Mouse (Mus musculus) heart, embryonic 14.5 days (tissue): ENCODE measurements around the gene Cgnl1. TPM values are rescaled to one million over a fixed set of nuclear protein-coding genes. Genes with fewer than 3 reads are reported as not detected.
A peak's percentile ranks its signal among the peaks of the same experiment; 100 is the strongest.

Source experiments
- ATAC-seq: fragments of 200-750 bp; cut with Nextera tagmentation; 2 replicates; pipeline ENCODE4 v1.8.0; 2017; ENCODE audit warnings: low read depth, moderate TSS enrichment; ENCODE audit not compliant: insufficient number of reproducible peaks, insufficient read depth, low FRiP score
- H3K27ac ChIP-seq, 2 experiments: fragments of 200-500 bp in 1 of 2; fragments of 300-500 bp in 1 of 2; sonication (generic) in 1 of 2; replicated peaks in 1 of 2; 2 replicates each; pipeline ENCODE4 v1.5.1; 2012 to 2014; ENCODE audit warnings: low read depth in 2 of 2, low read length in 2 of 2, control low read depth in 1 of 2, mild to moderate bottlenecking in 1 of 2, mixed read lengths in 1 of 2; ENCODE audit not compliant: control insufficient read depth in 1 of 2, insufficient read depth in 1 of 2
- H3K27me3 ChIP-seq: fragments of 300-500 bp; sonication (generic); 2 replicates; pipeline ENCODE4 v1.6.1; 2014; ENCODE audit warnings: mild to moderate bottlenecking, low read length, control low read depth; ENCODE audit not compliant: control insufficient read depth, insufficient read depth
- H3K36me3 ChIP-seq: fragments of 300-500 bp; sonication (generic); 2 replicates; pipeline ENCODE4 v1.6.1; 2014; ENCODE audit warnings: mild to moderate bottlenecking, control low read depth, low read length, mixed read lengths; ENCODE audit not compliant: control insufficient read depth, insufficient read depth
- H3K4me1 ChIP-seq, 2 experiments: fragments of 200-500 bp in 1 of 2; fragments of 300-500 bp in 1 of 2; sonication (generic) in 1 of 2; 2 replicates each; pipeline ENCODE4 v1.6.1; 2012 to 2014; ENCODE audit warnings: low read length in 2 of 2, control low read depth in 1 of 2, mixed read lengths in 1 of 2; ENCODE audit not compliant: control insufficient read depth in 2 of 2, insufficient read depth in 2 of 2
- H3K4me2 ChIP-seq: fragments of 300-500 bp; sonication (generic); 2 replicates; pipeline ENCODE4 v1.6.1; 2014; ENCODE audit warnings: mild to moderate bottlenecking, low read length
- H3K4me3 ChIP-seq, 2 experiments: fragments of 200-500 bp in 1 of 2; fragments of 300-500 bp in 1 of 2; sonication (generic) in 1 of 2; 2 replicates each; pipeline ENCODE4 v1.5.1; 2012 to 2014; ENCODE audit warnings: low read length in 2 of 2, mild to moderate bottlenecking in 2 of 2, control low read depth in 1 of 2, low read depth in 1 of 2, moderate library complexity in 1 of 2; ENCODE audit not compliant: control insufficient read depth in 1 of 2, insufficient read depth in 1 of 2
- H3K9ac ChIP-seq: fragments of 300-500 bp; sonication (generic); 2 replicates; pipeline ENCODE4 v1.6.1; 2014; ENCODE audit warnings: mild to moderate bottlenecking, low read length
- H3K9me3 ChIP-seq: fragments of 300-500 bp; sonication (generic); 2 replicates; pipeline ENCODE4 v1.6.1; 2016; ENCODE audit warnings: low read length, control low read depth; ENCODE audit not compliant: control insufficient read depth
- WGBS: fragments of 180-500 bp; shearing (Covaris S2); extraction: QIAGEN DNeasy Blood & Tissue Kit; methylation state at CpG from one replicate; pipeline ENCODE4 v1.1.7; 2014; 5-methylcytosine and 5-hydroxymethylcytosine counted together
- polyA plus RNA-seq: library from polyadenylated mRNA; unstranded; fragments of >200 nt; fragmentation: Nextera tagmentation; extraction: Ambion mirVana; gene quantifications from 2 replicates; pipeline ENCODE4 v1.2.1, GENCODE M21; 2014

Gene Cgnl1
- polyA plus RNA-seq, 1 experiment from 2014 or later, result 37.6 TPM

- WGBS, result 66% methylated on average over 5 of the region's 5 CpGs
- Histone ChIP-seq H3K27me3 (no peaks in the 10 kb centered on the region), H3K4me3 (no peak overlapping the region), H3K9ac (no peak overlapping the region), H3K27ac (no peak overlapping the region), H3K36me3 (no peaks in the 10 kb centered on the region), H3K4me2 (no peak overlapping the region), H3K4me1 (peaks cover 4 to 10% of the 10 kb centered on the region in 2 experiments), H3K9me3 (0 out of 2 replicates have a peak, but pooled peaks cover 2% of the 10 kb centered on the region)
- no peak for ATAC-seq
These were observed 28.2 kb upstream of the Cgnl1 start for GRCm38 (mm10) chr9:71799598-71799997.

- 71% methylated on average over 5 of the region's 5 CpGs for WGBS
- ATAC-seq, result no peak
- no peaks in the 10 kb centered on the region for H3K36me3 ChIP-seq
These were observed 26.8 kb upstream of the Cgnl1 start for GRCm38 (mm10) chr9:71798176-71798575.

GRCm38 (mm10) chr9:71777404-71777803, 6.0 kb upstream of the Cgnl1 start:
- peaks cover 0 to 4% of the 10 kb centered on the region in 2 experiments; a peak in 1 of 4 replicates for H3K4me1 ChIP-seq
- peaks cover 3% of the 10 kb centered on the region; the same call in 1 of the 2 replicates for H3K9me3 ChIP-seq
- 91% methylated on average over 3 of the region's 3 CpGs for WGBS
- no peak overlapping the region for H3K4me2 ChIP-seq
- no peak for ATAC-seq
- H3K9ac ChIP-seq, result no peak overlapping the region
- H3K36me3 ChIP-seq, result no peaks in the 10 kb centered on the region
- no peaks in the 10 kb centered on the region for H3K27me3 ChIP-seq
- H3K4me3 ChIP-seq, result no peak overlapping the region
- H3K27ac ChIP-seq, result no peak overlapping the region

More at GRCm38 (mm10) chr9:71798176-71798575, 26.8 kb upstream of the Cgnl1 start:
- no peak overlapping the region for H3K4me2 ChIP-seq
- no peak overlapping the region for H3K4me3 ChIP-seq
- H3K9me3 ChIP-seq, result 0 out of 2 replicates have a peak, but pooled peaks cover 2% of the 10 kb centered on the region
- H3K27ac ChIP-seq, result no peak overlapping the region
- peaks cover 0 to 2% of the 10 kb centered on the region in 2 experiments; a peak in 1 of 4 replicates for H3K4me1 ChIP-seq
- no peak overlapping the region for H3K9ac ChIP-seq
- H3K27me3 ChIP-seq, result no peaks in the 10 kb centered on the region

GRCm38 (mm10) chr9:71776337-71776736, 4.9 kb upstream of the Cgnl1 start:
- peaks cover 0 to 4% of the 10 kb centered on the region in 2 experiments; a peak in 1 of 4 replicates for H3K4me1 ChIP-seq
- H3K4me3 ChIP-seq, result no peak overlapping the region
- H3K9ac ChIP-seq, result no peak overlapping the region
- no peak overlapping the region for H3K27ac ChIP-seq
- WGBS, result 71% methylated on average over 3 of the region's 3 CpGs
- no peak for ATAC-seq
- no peaks in the 10 kb centered on the region for H3K36me3 ChIP-seq
- no peak overlapping the region for H3K4me2 ChIP-seq
- no peaks in the 10 kb centered on the region for H3K27me3 ChIP-seq
- peaks cover 3% of the 10 kb centered on the region; the same call in 1 of the 2 replicates for H3K9me3 ChIP-seq

GRCm38 (mm10) chr9:71773563-71773962, 2.2 kb upstream of the Cgnl1 start:
- ATAC-seq, result no peak
- H3K9me3 ChIP-seq, result peaks cover 3% of the 10 kb centered on the region; the same call in 1 of the 2 replicates
- H3K9ac ChIP-seq, result no peak overlapping the region
- no peaks in the 10 kb centered on the region for H3K27me3 ChIP-seq
- no peak overlapping the region for H3K27ac ChIP-seq
- 66% methylated on average over 9 of the region's 9 CpGs for WGBS
- H3K4me2 ChIP-seq, result no peak overlapping the region
- H3K36me3 ChIP-seq, result no peaks in the 10 kb centered on the region
- peaks cover 5 to 21% of the 10 kb centered on the region in 2 experiments for H3K4me1 ChIP-seq
- no peak overlapping the region for H3K4me3 ChIP-seq

GRCm38 (mm10) chr9:71772338-71772737, 936 bp upstream of the Cgnl1 start:
- Histone ChIP-seq H3K9me3 (peaks cover 2% of the 10 kb centered on the region; the same call in 1 of the 2 replicates), H3K9ac (no peak overlapping the region), H3K36me3 (no peaks in the 10 kb centered on the region), H3K27ac (no peak overlapping the region), H3K4me1 (peaks cover 8 to 32% of the 10 kb centered on the region in 2 experiments), H3K4me3 (no peak overlapping the region), H3K4me2 (no peak overlapping the region), H3K27me3 (no peaks in the 10 kb centered on the region)
- 70% methylated on average over 5 of the region's 5 CpGs for WGBS
- no peak for ATAC-seq

GRCm38 (mm10) chr9:71770484-71770883, 918 bp downstream of the Cgnl1 start:
- Histone ChIP-seq H3K27ac (peak overlapping the region; percentile 8 to 85; a peak in 1 of 4 replicates), H3K27me3 (no peaks in the 10 kb centered on the region), H3K9ac (peak overlapping the region; percentile 88), H3K36me3 (no peaks in the 10 kb centered on the region), H3K4me2 (peak overlapping the region; percentile 81), H3K9me3 (no peaks in the 10 kb centered on the region), H3K4me1 (peaks cover 11 to 41% of the 10 kb centered on the region in 2 experiments), H3K4me3 (peak overlapping the region; percentile 69 to 79)
- no peak for ATAC-seq
- under 1% methylated on average over 10 of the region's 10 CpGs for WGBS

GRCm38 (mm10) chr9:71769701-71770100, 1.7 kb downstream of the Cgnl1 start:
- peak overlapping the region in 1 of 2 experiments; percentile 39; a peak in 1 of 4 replicates for H3K27ac ChIP-seq
- WGBS, result 5% methylated on average over 9 of the region's 9 CpGs

More at GRCm38 (mm10) chr9:71769701-71770100, 1.7 kb downstream of the Cgnl1 start:
- Histone ChIP-seq H3K27me3 (no peaks in the 10 kb centered on the region), H3K4me2 (peak overlapping the region; percentile 81), H3K4me1 (peaks cover 11 to 42% of the 10 kb centered on the region in 2 experiments), H3K4me3 (peak overlapping the region; percentile 69 to 79), H3K9ac (peak overlapping the region; percentile 88), H3K36me3 (no peaks in the 10 kb centered on the region), H3K9me3 (no peaks in the 10 kb centered on the region)
- ATAC-seq, result no peak
